Mouse (Mus musculus) induced T-regulatory cell, adult 2 months (primary cell): ENCODE measurements around the gene Letm1.

Experiments used
- DNase-seq: peaks from one replicate; pipeline ENCODE4 v3.0.0-alpha.2; 2012; ENCODE audit warnings: low read depth

Gene Letm1

GRCm38 (mm10) chr5:33706350-33706629, 76.3 kb downstream of the Letm1 start:
- DNase-seq = no peak

- DNase-seq = no peak
Measured at GRCm38 (mm10) chr5:33705612-33706349, 76.8 kb downstream of the Letm1 start.

- no peak for DNase-seq
Measured at GRCm38 (mm10) chr5:33704945-33705611, 77.5 kb downstream of the Letm1 start.

- DNase-seq = no peak
Measured at GRCm38 (mm10) chr5:33703999-33704398, 78.6 kb downstream of the Letm1 start.

- DNase-seq = no peak
Measured at GRCm38 (mm10) chr5:33701832-33702231, 80.8 kb downstream of the Letm1 start.

GRCm38 (mm10) chr5:33700010-33700409, 82.6 kb downstream of the Letm1 start:
- DNase-seq = no peak

GRCm38 (mm10) chr5:33698669-33699068, 83.9 kb downstream of the Letm1 start:
- no peak for DNase-seq

- DNase-seq = no peak
Measured at GRCm38 (mm10) chr5:33697947-33698512, 84.6 kb downstream of the Letm1 start.

- DNase-seq = no peak
Measured at GRCm38 (mm10) chr5:33697534-33697933, 85.1 kb downstream of the Letm1 start.

- DNase-seq = no peak
Measured at GRCm38 (mm10) chr5:33696430-33696829, 86.2 kb downstream of the Letm1 start.

GRCm38 (mm10) chr5:33695718-33696121, 86.9 kb downstream of the Letm1 start:
- no peak for DNase-seq

GRCm38 (mm10) chr5:33694848-33695717, 87.5 kb downstream of the Letm1 start:
- DNase-seq = no peak

GRCm38 (mm10) chr5:33694461-33694847, 88.2 kb downstream of the Letm1 start:
- no peak for DNase-seq

GRCm38 (mm10) chr5:33692393-33692792, 90.2 kb downstream of the Letm1 start:
- DNase-seq = no peak

GRCm38 (mm10) chr5:33689852-33690645, 92.6 kb downstream of the Letm1 start:
- DNase-seq = no peak
